Mouse (Mus musculus): ENCODE measurements at regions not wholly inside any gene's neighbourhood (a gene's known extent, or its start where the extent isn't known, plus 50 kb on each side); places are given as distances from the start of the nearest gene placed in this dataset.

DNA sequence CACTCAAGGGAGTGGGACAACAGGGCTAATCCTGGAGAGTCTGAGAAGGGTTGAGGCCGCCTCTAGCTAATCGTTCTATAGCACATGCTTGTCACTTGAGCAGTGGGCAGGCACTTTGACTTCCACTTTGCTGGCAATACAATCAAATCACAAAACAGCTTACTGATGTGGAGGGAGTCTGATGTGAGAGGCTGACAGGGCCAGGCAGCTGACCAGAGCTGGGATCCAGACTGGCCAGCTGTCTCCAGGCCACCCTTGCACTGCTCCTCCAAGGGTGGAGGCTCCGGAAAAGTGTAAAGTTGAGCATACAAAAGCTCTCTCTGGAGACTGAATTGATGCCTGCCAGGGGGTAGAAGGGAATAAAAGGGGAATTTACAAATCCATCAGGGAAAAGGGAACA is 280.5 kb downstream of the Lmx1a start:
- no peak for TF ChIP-seq CTCF (IDR thresholded peaks at IDR 0.05; ENCODE audit: low read depth)
- TF ChIP-seq EP300 (IDR thresholded peaks at IDR 0.05; ENCODE audit: low read depth), result no peak
